Mouse (Mus musculus): Measurements from ENCODE around the gene Usp38. TPM values are rescaled to one million over a fixed set of nuclear protein-coding genes. Genes with fewer than 3 reads are reported as not detected.
"Not testable (repeated sequence)": the region's sequence is repeated elsewhere in the genome, so short reads cannot be mapped to it uniquely, and the experiment has no call there.

The Usp38 gene
- 6.8 and 7.1 TPM in 2 replicates for polyA plus RNA-seq (2015; fragmentation: Nextera tagmentation; extraction: Ambion mirVana)

- Histone ChIP-seq H3K27ac (ENCODE audit: low read depth) (peak within 1 kb of the TSS; percentile 96), H3K9me3 (ENCODE audit: low read length) (no peaks in the 10 kb centered on the region), H3K4me2 (ENCODE audit: low read depth, low read length) (peak within 1 kb of the TSS; percentile 82), H3K36me3 (replicated peaks; ENCODE audit: insufficient read depth, low read length) (no peaks in the 10 kb centered on the region; the same call in none of the 2 replicates), H3K27me3 (ENCODE audit: insufficient read depth, low read length) (no peaks in the 10 kb centered on the region), H3K4me3 (ENCODE audit: low read depth, low read length) (peak within 1 kb of the TSS; percentile 91), H3K9ac (replicated peaks) (peak within 1 kb of the TSS; percentile 92), H3K4me1 (ENCODE audit: insufficient read depth) (peaks cover 18% of the 10 kb centered on the region)
- DNase-seq (peak; percentile 100), ATAC-seq (peak; percentile 96)
- TF ChIP-seq EP300 (IDR thresholded peaks at IDR 0.05; ENCODE audit: low read depth) (peak; percentile 26), CTCF (IDR thresholded peaks at IDR 0.05; ENCODE audit: low read depth) (no peak)
- 2% methylated on average over 57 of the region's 57 CpGs for WGBS (ENCODE audit: insufficient replicate concordance)
Observed at GRCm38 (mm10) chr8:81014789-81015699, at the start of gene Usp38. TSS of gene Usp38 (minus strand) at chr8:81014928.

DNA sequence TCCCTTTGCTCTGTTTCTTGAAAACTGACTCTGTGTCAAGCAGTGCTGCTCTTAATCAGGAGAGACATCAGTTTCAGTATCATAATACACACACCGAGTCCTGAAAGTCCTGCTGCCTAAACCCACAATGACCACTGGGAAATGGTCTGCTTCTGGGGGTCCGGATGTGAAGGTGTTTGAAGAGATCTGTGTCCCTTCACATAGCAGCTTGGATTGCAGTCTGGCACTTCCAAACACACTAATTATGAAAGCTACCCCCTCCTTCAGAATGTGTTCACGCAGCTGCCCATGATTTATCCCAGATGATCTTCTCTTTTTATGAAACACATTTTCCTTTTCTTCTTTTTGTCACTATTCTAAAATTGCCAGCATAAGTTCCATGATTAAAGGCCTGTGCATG lies 47.8 kb upstream of the Usp38 start:
- Histone ChIP-seq H3K9ac (replicated peaks) (no peak overlapping the region), H3K4me2 (ENCODE audit: low read depth, low read length) (no peak overlapping the region), H3K27ac (ENCODE audit: low read depth) (no peak overlapping the region), H3K4me3 (ENCODE audit: low read depth, low read length) (no peak overlapping the region), H3K36me3 (replicated peaks; ENCODE audit: insufficient read depth, low read length) (no peaks in the 10 kb centered on the region), H3K9me3 (ENCODE audit: low read length) (no peaks in the 10 kb centered on the region), H3K4me1 (ENCODE audit: insufficient read depth) (no peaks in the 10 kb centered on the region), H3K27me3 (ENCODE audit: insufficient read depth, low read length) (no peaks in the 10 kb centered on the region)
- TF ChIP-seq EP300 (IDR thresholded peaks at IDR 0.05; ENCODE audit: low read depth) (no peak), CTCF (IDR thresholded peaks at IDR 0.05; ENCODE audit: low read depth) (no peak)
- no peak for DNase-seq
- no peak for ATAC-seq
- 59% methylated on average over 3 of the region's 3 CpGs for WGBS (ENCODE audit: insufficient replicate concordance)

DNA sequence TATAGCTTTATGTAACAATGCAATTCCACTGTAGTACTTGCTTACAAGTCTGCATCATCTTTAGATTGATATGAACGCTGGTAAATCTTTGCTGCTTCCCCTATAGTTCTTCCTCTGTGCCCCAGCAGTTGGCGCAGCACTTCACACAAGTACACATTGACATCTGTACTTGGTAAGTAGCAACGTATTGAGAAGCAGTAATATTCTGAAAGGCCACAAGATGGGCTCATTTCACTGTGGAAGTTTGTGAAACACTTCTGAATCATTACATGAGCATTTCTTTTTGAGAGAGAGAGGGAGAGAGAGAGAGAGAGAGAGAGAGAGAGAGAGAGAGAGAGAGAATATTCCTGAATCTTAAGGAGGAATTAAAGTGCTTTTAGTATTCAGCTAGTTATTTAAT lies 47.2 kb upstream of the Usp38 start:
- 13% methylated on average over 3 of the region's 3 CpGs for WGBS (ENCODE audit: insufficient replicate concordance)
- no peak overlapping the region for H3K4me2 ChIP-seq (ENCODE audit: low read depth, low read length)
- no peak for DNase-seq

GRCm38 (mm10) chr8:81044201-81044600 lies 29.5 kb upstream of the Usp38 start:
- ATAC-seq (no peak), DNase-seq (no peak)
- TF ChIP-seq CTCF (IDR thresholded peaks at IDR 0.05; ENCODE audit: low read depth) (no peak), EP300 (IDR thresholded peaks at IDR 0.05; ENCODE audit: low read depth) (no peak)
- H3K4me1 ChIP-seq (ENCODE audit: insufficient read depth) = no peaks in the 10 kb centered on the region
- H3K4me2 ChIP-seq (ENCODE audit: low read depth, low read length) = no peak overlapping the region
- H3K36me3 ChIP-seq (replicated peaks; ENCODE audit: insufficient read depth, low read length) = no peaks in the 10 kb centered on the region
- H3K27me3 ChIP-seq (ENCODE audit: insufficient read depth, low read length) = no peaks in the 10 kb centered on the region
- WGBS (ENCODE audit: insufficient replicate concordance) = 61% methylated on average over 3 of the region's 3 CpGs
- no peak overlapping the region for H3K9ac ChIP-seq (replicated peaks)
- no peaks in the 10 kb centered on the region for H3K9me3 ChIP-seq (ENCODE audit: low read length)
- H3K4me3 ChIP-seq (ENCODE audit: low read depth, low read length) = no peak overlapping the region
- H3K27ac ChIP-seq (ENCODE audit: low read depth) = no peak overlapping the region

More for the DNA sequence above, 47.2 kb upstream of the Usp38 start:
- no peaks in the 10 kb centered on the region for H3K4me1 ChIP-seq (ENCODE audit: insufficient read depth)
- no peaks in the 10 kb centered on the region for H3K27me3 ChIP-seq (ENCODE audit: insufficient read depth, low read length)
- TF ChIP-seq EP300 (IDR thresholded peaks at IDR 0.05; ENCODE audit: low read depth) (no peak), CTCF (IDR thresholded peaks at IDR 0.05; ENCODE audit: low read depth) (peak; percentile 61)
- H3K9ac ChIP-seq (replicated peaks) = no peak overlapping the region
- H3K36me3 ChIP-seq (replicated peaks; ENCODE audit: insufficient read depth, low read length) = no peaks in the 10 kb centered on the region
- no peak overlapping the region for H3K27ac ChIP-seq (ENCODE audit: low read depth)
- no peak for ATAC-seq
- H3K9me3 ChIP-seq (ENCODE audit: low read length) = no peaks in the 10 kb centered on the region
- H3K4me3 ChIP-seq (ENCODE audit: low read depth, low read length) = no peak overlapping the region

DNA sequence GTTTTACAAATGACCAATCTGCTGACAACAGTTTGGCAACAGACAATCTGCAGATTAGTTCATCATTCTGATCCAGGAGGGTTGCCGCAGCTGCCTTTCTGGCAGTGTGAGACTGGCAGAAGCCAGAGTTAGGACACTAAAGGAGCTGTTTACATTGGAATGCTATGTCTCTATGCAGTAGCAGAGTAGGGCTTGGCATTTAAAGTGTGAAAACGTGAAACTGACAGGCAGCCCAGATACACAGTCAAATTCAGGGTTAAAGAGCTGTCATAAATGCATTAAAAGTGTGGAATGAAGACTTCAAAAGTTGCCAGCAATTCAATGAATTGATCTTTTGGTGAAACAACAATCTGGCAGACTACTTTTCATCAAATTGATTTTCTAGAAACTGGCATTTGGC lies 13.3 kb upstream of the Usp38 start:
- no peak for TF ChIP-seq CTCF (IDR thresholded peaks at IDR 0.05; ENCODE audit: low read depth)
- TF ChIP-seq EP300 (IDR thresholded peaks at IDR 0.05; ENCODE audit: low read depth) = no peak
- Histone ChIP-seq H3K4me2 (ENCODE audit: low read depth, low read length) (no peak overlapping the region), H3K27ac (ENCODE audit: low read depth) (no peak overlapping the region), H3K4me3 (ENCODE audit: low read depth, low read length) (no peak overlapping the region), H3K9me3 (ENCODE audit: low read length) (peaks cover 12% of the 10 kb centered on the region), H3K9ac (replicated peaks) (no peak overlapping the region), H3K27me3 (ENCODE audit: insufficient read depth, low read length) (no peaks in the 10 kb centered on the region), H3K4me1 (ENCODE audit: insufficient read depth) (no peaks in the 10 kb centered on the region), H3K36me3 (replicated peaks; ENCODE audit: insufficient read depth, low read length) (no peaks in the 10 kb centered on the region)
- ATAC-seq (no peak), DNase-seq (no peak)
- WGBS (ENCODE audit: insufficient replicate concordance) = 47% methylated on average over 2 of the region's 2 CpGs

DNA sequence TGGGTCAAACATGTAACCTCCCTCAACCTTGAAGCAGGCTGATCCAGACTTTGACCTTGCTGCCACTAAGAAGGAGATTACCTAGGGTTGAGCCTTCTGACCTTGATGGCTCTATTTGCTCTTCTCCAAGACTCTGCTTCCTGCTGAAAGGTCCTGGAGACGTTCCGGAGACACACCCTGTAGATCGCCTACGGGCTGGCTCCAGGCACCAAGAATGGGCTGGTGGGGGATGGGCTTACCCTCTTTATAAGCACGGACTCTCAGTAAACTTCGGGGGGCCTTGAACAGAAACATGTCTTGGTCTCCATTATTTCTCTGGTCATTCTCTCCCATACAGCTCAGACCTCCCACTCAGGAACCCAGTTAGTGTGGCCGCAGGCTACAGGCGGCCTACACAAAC lies 2.8 kb upstream of the Usp38 start:
- H3K4me2 ChIP-seq (ENCODE audit: low read depth, low read length); H3K27me3 ChIP-seq (ENCODE audit: insufficient read depth, low read length); H3K36me3 ChIP-seq (replicated peaks; ENCODE audit: insufficient read depth, low read length); H3K9ac ChIP-seq (replicated peaks); ATAC-seq; H3K9me3 ChIP-seq (ENCODE audit: low read length); DNase-seq; H3K4me1 ChIP-seq (ENCODE audit: insufficient read depth); H3K4me3 ChIP-seq (ENCODE audit: low read depth, low read length); H3K27ac ChIP-seq (ENCODE audit: low read depth): not testable (repeated sequence)
- 84% methylated on average over 8 of the region's 8 CpGs for WGBS (ENCODE audit: insufficient replicate concordance)

All from liver, postnatal 0 days (tissue).